Mouse (Mus musculus) brain, embryonic 14.5 days (tissue): ENCODE measurements around the gene Fam118b.

Source experiments
- CTCF ChIP-seq: fragments of 200-500 bp; IDR thresholded peaks from 2 replicates; pipeline ENCODE4 v1.5.1; 2012; ENCODE audit warnings: inconsistent platforms, mild to moderate bottlenecking, moderate library complexity, borderline replicate concordance; ENCODE audit not compliant: insufficient read depth, insufficient read length; ENCODE audit errors: extremely low read depth
- POLR2A ChIP-seq: fragments of 200-500 bp; IDR thresholded peaks from 2 replicates; pipeline ENCODE4 v1.6.1; 2012; ENCODE audit warnings: mild to moderate bottlenecking, inconsistent platforms, borderline replicate concordance; ENCODE audit not compliant: poor library complexity, insufficient read depth, insufficient read length, severe bottlenecking; ENCODE audit errors: extremely low read depth

- no peak for TF ChIP-seq CTCF
- TF ChIP-seq POLR2A, result no peak
These were observed 22.8 kb upstream of the Fam118b start for GRCm38 (mm10) chr9:35290417-35290816.
